Mouse (Mus musculus) heart, embryonic 16.5 days (tissue): Measurements from ENCODE around the gene Gm17067. TPM values are rescaled to one million over a fixed set of nuclear protein-coding genes. Genes with fewer than 3 reads are reported as not detected.

ENCODE experiments used
- polyA plus RNA-seq: library from polyadenylated mRNA; unstranded; fragments of >200 nt; fragmentation: Nextera tagmentation; extraction: Ambion mirVana; gene quantifications from 2 replicates; pipeline ENCODE4 v1.2.1, GENCODE M21; 2015

The Gm17067 gene
- polyA plus RNA-seq, 1 experiment from 2014 or later, result not detected

Other genes starting within 250 kb of the Gm17067 start
- 5.5 and 5.6 TPM in 2 replicates for gene Zfp141, start 221.3 kb downstream of the Gm17067 start, polyA plus RNA-seq
- gene Gm21028, start 148.4 kb downstream of the Gm17067 start, polyA plus RNA-seq, result not detected in 2 replicates
- gene Zfp977, start 134.5 kb downstream of the Gm17067 start, polyA plus RNA-seq, result 1.00 and 1.5 TPM in 2 replicates
- gene Zfp976, start 84.4 kb downstream of the Gm17067 start, polyA plus RNA-seq, result 1.7 and 2.0 TPM in 2 replicates
- gene Zfp975, start 34.3 kb downstream of the Gm17067 start, polyA plus RNA-seq, result 5.9 and 6.2 TPM in 2 replicates
- gene Vmn2r62, start 66.5 kb upstream of the Gm17067 start, polyA plus RNA-seq, result not detected in 2 replicates
- gene Gm2381, start 140.2 kb upstream of the Gm17067 start, polyA plus RNA-seq, result not detected in 2 replicates
- gene Vmn2r63, start 206.8 kb upstream of the Gm17067 start, polyA plus RNA-seq, result not detected in 2 replicates